Mouse (Mus musculus) small intestine, adult 2 months (tissue): Measurements from ENCODE around the gene Atp5g2.
A peak's percentile ranks its signal among the peaks of the same experiment; 100 is the strongest.

Experiments used
- CTCF ChIP-seq: fragments of 200-500 bp; IDR thresholded peaks from 2 replicates; pipeline ENCODE4 v1.5.1; 2012; ENCODE audit warnings: low read depth, mild to moderate bottlenecking, control low read depth, inconsistent platforms, low read length, moderate library complexity, mixed read lengths; ENCODE audit not compliant: insufficient replicate concordance, insufficient read length; ENCODE audit errors: extremely low read depth
- POLR2A ChIP-seq: fragments of 200-500 bp; IDR thresholded peaks from 2 replicates; pipeline ENCODE4 v1.6.1; 2012; ENCODE audit warnings: low read depth, mild to moderate bottlenecking, control low read depth, inconsistent platforms, low read length, moderate library complexity

GRCm38 (mm10) chr15:102698193-102698592, 26.0 kb upstream of the Atp5g2 start:
- TF ChIP-seq CTCF (peak; percentile 88), POLR2A (no peak)
